Mouse (Mus musculus): Measurements from ENCODE around the gene Ucma. TPM values are rescaled to one million over a fixed set of nuclear protein-coding genes. Genes with fewer than 3 reads are reported as not detected.

Gene Ucma
- polyA plus RNA-seq, 1 experiment, result 2.8 TPM

DNA sequence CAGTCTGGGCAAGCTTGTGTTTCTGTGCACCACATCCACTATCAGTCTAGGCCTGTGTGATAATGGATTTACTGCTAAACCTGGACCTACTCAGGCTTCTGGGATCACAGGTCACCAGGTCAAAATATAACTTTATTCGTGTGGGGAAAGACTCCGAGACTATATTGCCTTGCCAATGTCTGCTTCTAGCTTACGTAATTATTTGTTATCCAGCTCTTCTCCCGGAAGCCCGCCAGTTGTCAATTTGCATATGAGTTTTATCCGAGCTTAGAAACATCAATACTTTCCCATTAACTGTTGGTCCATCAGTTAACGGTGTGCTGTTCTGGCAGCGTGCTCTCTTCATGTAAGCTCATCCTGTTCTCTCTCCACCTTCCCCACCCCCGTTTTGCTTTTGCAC is 59.3 kb downstream of the Ucma start:
- Histone ChIP-seq H3K4me1 (ENCODE audit: control insufficient read depth, insufficient read depth, low read length) (no peaks in the 10 kb centered on the region; the same call in 1 of the 2 replicates), H3K27ac (ENCODE audit: control insufficient read depth, insufficient read depth, low read depth, low read length, poor library complexity) (no peak overlapping the region), H3K4me3 (replicated peaks; ENCODE audit: control insufficient read depth, low read depth, low read length) (no peak overlapping the region)
- no peak for TF ChIP-seq CTCF (IDR thresholded peaks at IDR 0.05; ENCODE audit: control insufficient read depth, insufficient read depth, low read length)
- no peak for TF ChIP-seq POLR2A (IDR thresholded peaks at IDR 0.05; ENCODE audit: borderline replicate concordance, control insufficient read depth, low read depth, low read length)
- 87% methylated on average over 9 of the region's 9 CpGs for WGBS

Other genes starting within 250 kb of the Ucma start
- gene Sephs1, start 94.6 kb upstream of the Ucma start, polyA plus RNA-seq (2011; ENCODE audit: insufficient read depth, insufficient read length, low replicate concordance, missing spikeins), result 15.7 and 17.7 TPM in 2 replicates
- gene Phyh, start 57.1 kb upstream of the Ucma start, polyA plus RNA-seq (2011; ENCODE audit: insufficient read depth, insufficient read length, low replicate concordance, missing spikeins), result 19.6 and 44.1 TPM in 2 replicates
- gene Mcm10, start 36.7 kb downstream of the Ucma start, polyA plus RNA-seq (2011; ENCODE audit: insufficient read depth, insufficient read length, low replicate concordance, missing spikeins), result 62.2 and 92.2 TPM in 2 replicates
- gene Optn, start 87.9 kb downstream of the Ucma start, polyA plus RNA-seq (2011; ENCODE audit: insufficient read depth, insufficient read length, low replicate concordance, missing spikeins), result 52.5 and 60.2 TPM in 2 replicates
- gene Ccdc3, start 161.7 kb downstream of the Ucma start, polyA plus RNA-seq (2011; ENCODE audit: insufficient read depth, insufficient read length, low replicate concordance, missing spikeins), result 1.1 TPM in 2 replicates

All from bone marrow, adult 2 months (tissue).